Mouse (Mus musculus) monocyte, adult 5-6 weeks (primary cell): Measurements from ENCODE around the gene 6030468B19Rik. TPM values are rescaled to one million over a fixed set of nuclear protein-coding genes. Genes with fewer than 3 reads are reported as not detected.
"Not testable (repeated sequence)": the region's sequence is repeated elsewhere in the genome, so short reads cannot be mapped to it uniquely, and the experiment has no call there.

Source experiments
- ATAC-seq: fragments of 153-309, 156-312 bp; replicated peaks from 2 replicates; pipeline ENCODE4 v1.8.0; 2017; ENCODE audit warnings: mild to moderate bottlenecking; ENCODE audit not compliant: low TSS enrichment, insufficient number of reproducible peaks, severe bottlenecking, poor library complexity, low FRiP score
- total RNA-seq: library from RNA; stranded (forward); fragments of 200-1000, 200-491, 200-594 nt; gene quantifications from 3 replicates; pipeline ENCODE4 v1.2.3, GENCODE M21; 2017

Gene 6030468B19Rik
- total RNA-seq, 1 experiment from 2014 or later: not detected

- no peak for ATAC-seq
Observed at GRCm38 (mm10) chr11:117777111-117777510, 20.3 kb upstream of the 6030468B19Rik start.

- no peak for ATAC-seq
Observed at GRCm38 (mm10) chr11:117778031-117778430, 19.4 kb upstream of the 6030468B19Rik start.

- ATAC-seq: peak; percentile 0; the same call in 1 of the 2 replicates
Observed at GRCm38 (mm10) chr11:117778851-117779433, 18.5 kb upstream of the 6030468B19Rik start.

GRCm38 (mm10) chr11:117779434-117780198 lies 17.8 kb upstream of the 6030468B19Rik start:
- peak; percentile 32 for ATAC-seq

- ATAC-seq: no peak
Observed at GRCm38 (mm10) chr11:117780199-117780515, 17.3 kb upstream of the 6030468B19Rik start.

GRCm38 (mm10) chr11:117780582-117781111 lies 16.8 kb upstream of the 6030468B19Rik start:
- ATAC-seq: peak; percentile 56

- ATAC-seq: peak; percentile 25
Observed at GRCm38 (mm10) chr11:117781199-117781821, 16.1 kb upstream of the 6030468B19Rik start.

- 0 out of 2 replicates have a peak, but pooled peaks have one; percentile 0 for ATAC-seq
Observed at GRCm38 (mm10) chr11:117781993-117782704, 15.3 kb upstream of the 6030468B19Rik start, which contains the start of the genes Tmc8 and Tmc6. Gene Tmc8, plus strand, starts transcription at chr11:117782076. Gene Tmc6, minus strand, starts transcription at chr11:117782198.

- no peak for ATAC-seq
Observed at GRCm38 (mm10) chr11:117782705-117783034, 14.8 kb upstream of the 6030468B19Rik start.

GRCm38 (mm10) chr11:117783089-117783488 lies 14.4 kb upstream of the 6030468B19Rik start:
- no peak for ATAC-seq

GRCm38 (mm10) chr11:117783683-117784309 lies 13.7 kb upstream of the 6030468B19Rik start:
- ATAC-seq: no peak

- peak; percentile 52 for ATAC-seq
Observed at GRCm38 (mm10) chr11:117786294-117786693, 11.2 kb upstream of the 6030468B19Rik start.

- ATAC-seq: not testable (repeated sequence)
Observed at GRCm38 (mm10) chr11:117788481-117788880, 9.0 kb upstream of the 6030468B19Rik start.

GRCm38 (mm10) chr11:117790286-117790685 lies 7.2 kb upstream of the 6030468B19Rik start:
- ATAC-seq: peak; percentile 59; the same call in 1 of the 2 replicates

- ATAC-seq: no peak
Observed at GRCm38 (mm10) chr11:117790703-117791440, 6.6 kb upstream of the 6030468B19Rik start.

GRCm38 (mm10) chr11:117791441-117791761 lies 6.1 kb upstream of the 6030468B19Rik start:
- ATAC-seq: no peak

GRCm38 (mm10) chr11:117792281-117792888 lies 5.1 kb upstream of the 6030468B19Rik start:
- peak; percentile 92 for ATAC-seq
